Mouse (Mus musculus) midbrain, embryonic 16.5 days (tissue): ENCODE measurements around the gene Cfap52. TPM values are rescaled to one million over a fixed set of nuclear protein-coding genes. Genes with fewer than 3 reads are reported as not detected.
A peak's percentile ranks its signal among the peaks of the same experiment; 100 is the strongest.

ENCODE experiments used
- ATAC-seq: fragments of 200-750 bp; cut with Nextera tagmentation; 2 replicates; pipeline ENCODE4 v1.8.0; 2017; ENCODE audit warnings: moderate TSS enrichment
- H3K27ac ChIP-seq: fragments of 300-500 bp; sonication (generic); 2 replicates; pipeline ENCODE4 v1.5.1; 2014; ENCODE audit warnings: mild to moderate bottlenecking, low read length, mixed read lengths
- H3K27me3 ChIP-seq: fragments of 300-500 bp; sonication (generic); 2 replicates; pipeline ENCODE4 v1.6.1; 2014; ENCODE audit warnings: low read depth, low read length, mixed read lengths; ENCODE audit not compliant: control insufficient read depth, insufficient read depth
- H3K36me3 ChIP-seq: fragments of 300-500 bp; sonication (generic); 2 replicates; pipeline ENCODE4 v1.6.1; 2014; ENCODE audit warnings: mild to moderate bottlenecking, low read length, moderate library complexity, mixed read lengths; ENCODE audit not compliant: control insufficient read depth, insufficient read depth
- H3K4me1 ChIP-seq: fragments of 300-500 bp; sonication (generic); 2 replicates; pipeline ENCODE4 v1.6.1; 2014; ENCODE audit warnings: mild to moderate bottlenecking, low read length, mixed read lengths; ENCODE audit not compliant: control insufficient read depth, insufficient read depth
- H3K4me2 ChIP-seq: fragments of 300-500 bp; sonication (generic); 2 replicates; pipeline ENCODE4 v1.6.1; 2014; ENCODE audit warnings: mild to moderate bottlenecking, low read length, mixed read lengths
- H3K4me3 ChIP-seq: fragments of 300-500 bp; sonication (generic); 2 replicates; pipeline ENCODE4 v1.5.1; 2014; ENCODE audit warnings: low read depth, mild to moderate bottlenecking, low read length, moderate library complexity, mixed read lengths
- H3K9ac ChIP-seq: fragments of 300-500 bp; sonication (generic); 2 replicates; pipeline ENCODE4 v1.6.1; 2014; ENCODE audit warnings: low read depth, low read length, mixed read lengths
- H3K9me3 ChIP-seq: fragments of 300-500 bp; sonication (generic); replicated peaks from 2 replicates; pipeline ENCODE4 v1.6.1; 2014; ENCODE audit warnings: mild to moderate bottlenecking, low read length, mixed read lengths; ENCODE audit not compliant: control insufficient read depth, poor library complexity, severe bottlenecking
- WGBS: fragments of 180-500 bp; shearing (Covaris S2); extraction: QIAGEN DNeasy Blood & Tissue Kit; methylation state at CpG from one replicate; pipeline ENCODE4 v1.1.7; 2014; 5-methylcytosine and 5-hydroxymethylcytosine counted together
- polyA plus RNA-seq: library from polyadenylated mRNA; unstranded; fragments of >200 nt; fragmentation: Nextera tagmentation; extraction: Ambion mirVana; gene quantifications from 2 replicates; pipeline ENCODE4 v1.2.1, GENCODE M21; 2015

Cfap52 gene
- polyA plus RNA-seq, 1 experiment from 2014 or later: 4.6 TPM

DNA sequence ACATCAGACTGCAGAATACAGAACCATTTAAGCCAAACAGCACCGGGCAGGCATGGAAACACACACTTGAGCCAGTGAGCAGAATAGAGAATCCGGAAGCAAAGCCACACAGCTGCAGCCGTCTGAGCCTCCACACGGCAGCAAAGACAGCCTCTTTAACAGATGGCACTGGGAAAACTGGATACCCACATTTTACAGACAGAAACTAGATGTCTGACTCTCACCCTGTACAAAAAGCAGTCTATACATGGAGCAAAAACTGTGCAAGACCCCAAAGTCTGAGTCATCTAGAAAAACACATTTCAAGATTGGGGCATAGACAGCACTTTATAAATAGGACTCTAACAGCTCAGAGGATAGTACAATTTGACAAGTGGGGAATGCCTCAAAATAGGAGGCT, 25.8 kb upstream of the Cfap52 start:
- Histone ChIP-seq H3K9me3 (no peaks in the 10 kb centered on the region), H3K27me3 (no peaks in the 10 kb centered on the region), H3K9ac (no peak overlapping the region), H3K4me3 (no peak overlapping the region), H3K36me3 (no peaks in the 10 kb centered on the region), H3K27ac (no peak overlapping the region), H3K4me1 (0 out of 2 replicates have a peak, but pooled peaks cover 4% of the 10 kb centered on the region), H3K4me2 (no peak overlapping the region)
- no peak for ATAC-seq
- 77% methylated on average over 4 of the region's 4 CpGs for WGBS

- Histone ChIP-seq H3K36me3 (peaks cover 3% of the 10 kb centered on the region; the same call in 1 of the 2 replicates), H3K9me3 (no peaks in the 10 kb centered on the region), H3K4me3 (no peak overlapping the region), H3K27me3 (no peaks in the 10 kb centered on the region), H3K9ac (no peak overlapping the region), H3K4me2 (no peak overlapping the region), H3K27ac (no peak overlapping the region), H3K4me1 (0 out of 2 replicates have a peak, but pooled peaks cover 4% of the 10 kb centered on the region)
- 96% methylated on average over 6 of the region's 6 CpGs for WGBS
- no peak for ATAC-seq
These were observed 18.1 kb upstream of the Cfap52 start for GRCm38 (mm10) chr11:67983564-67983963.

DNA sequence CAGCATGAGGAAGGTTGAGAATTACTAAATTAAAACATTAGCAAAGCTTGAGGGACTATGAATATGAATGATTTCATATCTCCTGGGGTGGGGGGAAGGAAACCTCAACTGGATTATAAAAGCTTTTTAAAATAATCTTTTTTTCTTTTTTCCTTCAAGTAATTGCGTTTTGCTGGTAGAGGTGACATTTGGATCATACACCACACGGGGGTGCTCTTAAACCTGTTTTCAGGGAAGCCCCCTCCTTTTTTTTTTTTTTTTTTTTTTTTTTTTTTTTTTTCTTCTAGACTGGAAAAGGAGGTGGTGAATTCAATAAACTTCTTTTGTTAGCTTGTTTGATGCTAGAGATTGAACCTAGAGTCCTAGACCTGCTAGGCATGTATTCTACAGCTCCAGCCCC, 9.8 kb upstream of the Cfap52 start:
- no peak for ATAC-seq
- Histone ChIP-seq H3K4me2 (no peak overlapping the region), H3K9me3 (no peaks in the 10 kb centered on the region), H3K4me3 (no peak overlapping the region), H3K9ac (no peak overlapping the region), H3K27me3 (no peaks in the 10 kb centered on the region), H3K27ac (no peak overlapping the region), H3K4me1 (no peaks in the 10 kb centered on the region), H3K36me3 (peaks cover 9% of the 10 kb centered on the region; the same call in 1 of the 2 replicates)
- 11% methylated on average over 2 of the region's 2 CpGs for WGBS

GRCm38 (mm10) chr11:67973225-67973624, 7.8 kb upstream of the Cfap52 start:
- Histone ChIP-seq H3K9me3 (no peaks in the 10 kb centered on the region), H3K27me3 (no peaks in the 10 kb centered on the region), H3K36me3 (peaks cover 9% of the 10 kb centered on the region; the same call in 1 of the 2 replicates), H3K4me2 (no peak overlapping the region), H3K4me3 (no peak overlapping the region), H3K4me1 (no peaks in the 10 kb centered on the region; the same call in 1 of the 2 replicates), H3K27ac (no peak overlapping the region), H3K9ac (no peak overlapping the region)
- WGBS: 90% methylated on average over 5 of the region's 5 CpGs
- no peak for ATAC-seq

DNA sequence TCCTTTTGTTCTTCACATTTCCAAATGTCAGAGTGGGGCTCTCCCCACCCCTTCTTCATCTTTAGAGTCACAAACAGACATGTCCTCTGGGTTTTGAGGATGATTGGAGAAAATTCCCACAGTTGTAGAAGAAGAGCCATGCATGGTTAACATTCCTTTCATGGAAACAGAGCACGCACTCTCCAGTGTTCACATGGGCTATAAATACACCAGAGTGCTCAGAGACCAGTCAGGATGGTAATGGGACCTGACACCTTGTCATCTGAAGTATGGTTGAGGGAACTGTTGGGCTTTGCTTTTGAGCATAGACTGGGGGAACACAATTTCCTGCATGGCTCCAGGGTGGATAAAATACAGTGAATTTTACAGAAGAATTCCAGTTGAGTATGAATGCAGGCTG, 7.2 kb upstream of the Cfap52 start:
- Histone ChIP-seq H3K9ac (no peak overlapping the region), H3K27me3 (no peaks in the 10 kb centered on the region), H3K4me2 (no peak overlapping the region), H3K27ac (no peak overlapping the region), H3K9me3 (no peaks in the 10 kb centered on the region), H3K36me3 (peaks cover 9% of the 10 kb centered on the region; the same call in 1 of the 2 replicates), H3K4me1 (peaks cover 5% of the 10 kb centered on the region; the same call in 1 of the 2 replicates), H3K4me3 (no peak overlapping the region)
- ATAC-seq: no peak
- WGBS: 82% methylated on average over 1 of the region's 1 CpGs

DNA sequence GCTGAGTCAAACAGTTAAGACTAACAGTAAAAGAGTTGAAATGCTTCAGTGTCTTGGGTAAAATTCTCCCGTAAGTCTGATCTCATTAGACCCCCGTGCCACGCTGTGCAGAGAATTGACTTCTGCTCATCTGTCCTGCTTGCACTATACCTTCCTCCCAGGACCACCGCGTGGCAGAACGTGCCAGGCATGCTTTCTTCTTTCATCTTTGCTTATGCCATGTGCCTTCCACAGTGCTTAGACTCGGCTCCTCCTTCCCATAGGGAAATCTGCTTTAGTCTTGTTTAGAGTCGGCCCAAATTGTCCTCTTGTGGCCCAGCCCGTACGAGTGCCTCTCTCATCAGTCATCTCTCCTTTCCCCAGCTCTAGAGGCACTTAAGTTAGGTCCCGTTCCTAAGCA, 2.4 kb upstream of the Cfap52 start:
- no peak for ATAC-seq
- H3K27ac ChIP-seq: no peak overlapping the region
- peaks cover 17% of the 10 kb centered on the region for H3K4me1 ChIP-seq
- H3K36me3 ChIP-seq: 0 out of 2 replicates have a peak, but pooled peaks cover 2% of the 10 kb centered on the region
- WGBS: 47% methylated on average over 11 of the region's 11 CpGs
- H3K27me3 ChIP-seq: no peaks in the 10 kb centered on the region
- H3K9ac ChIP-seq: no peak overlapping the region
- 0 out of 2 replicates have a peak overlapping the region, but pooled peaks have one; percentile 12 for H3K4me2 ChIP-seq
- H3K4me3 ChIP-seq: no peak overlapping the region
- H3K9me3 ChIP-seq: no peaks in the 10 kb centered on the region

- peak within 1 kb of the TSS; percentile 87 for H3K4me3 ChIP-seq
- H3K4me2 ChIP-seq: peak within 1 kb of the TSS; percentile 70
- H3K36me3 ChIP-seq: no peaks in the 10 kb centered on the region
- no peak within 1 kb of the TSS for H3K27ac ChIP-seq
- peak; percentile 89 for ATAC-seq
- no peaks in the 10 kb centered on the region for H3K9me3 ChIP-seq
- H3K4me1 ChIP-seq: peaks cover 17% of the 10 kb centered on the region
- WGBS: 0% methylated on average over 28 of the region's 28 CpGs
- peak within 1 kb of the TSS; percentile 90 for H3K9ac ChIP-seq
- H3K27me3 ChIP-seq: no peaks in the 10 kb centered on the region
These were observed 741 bp upstream of the Cfap52 start, which contains the start of gene Stx8 for GRCm38 (mm10) chr11:67965905-67966878. Gene Stx8 (plus strand): TSS chr11:67966193.

DNA sequence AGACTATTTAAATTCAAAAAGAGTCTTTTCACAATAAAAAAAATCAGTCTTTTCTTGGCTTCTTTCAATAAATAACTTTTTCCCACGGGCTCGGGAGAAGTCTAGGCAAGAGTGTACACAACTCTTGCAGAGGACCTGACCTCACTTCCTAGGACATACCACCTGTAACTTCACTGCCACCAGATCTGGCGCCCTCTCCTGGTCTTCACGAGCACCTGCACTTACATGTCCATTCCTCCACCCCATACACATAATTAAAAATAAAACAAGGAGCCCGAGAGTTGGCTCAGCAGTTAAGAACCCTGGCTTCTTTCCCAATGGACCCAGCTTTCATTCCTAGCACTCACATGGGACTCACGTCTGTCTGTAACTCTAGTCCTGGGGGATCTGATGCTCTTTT, 1.3 kb downstream of the Cfap52 start:
- no peak overlapping the region for H3K27ac ChIP-seq
- WGBS: 79% methylated on average over 6 of the region's 6 CpGs
- H3K9me3 ChIP-seq: no peaks in the 10 kb centered on the region
- H3K4me3 ChIP-seq: no peak overlapping the region
- H3K4me2 ChIP-seq: no peak overlapping the region
- no peaks in the 10 kb centered on the region for H3K27me3 ChIP-seq
- peaks cover 17% of the 10 kb centered on the region for H3K4me1 ChIP-seq
- H3K9ac ChIP-seq: no peak overlapping the region
- no peak for ATAC-seq
- no peaks in the 10 kb centered on the region for H3K36me3 ChIP-seq

DNA sequence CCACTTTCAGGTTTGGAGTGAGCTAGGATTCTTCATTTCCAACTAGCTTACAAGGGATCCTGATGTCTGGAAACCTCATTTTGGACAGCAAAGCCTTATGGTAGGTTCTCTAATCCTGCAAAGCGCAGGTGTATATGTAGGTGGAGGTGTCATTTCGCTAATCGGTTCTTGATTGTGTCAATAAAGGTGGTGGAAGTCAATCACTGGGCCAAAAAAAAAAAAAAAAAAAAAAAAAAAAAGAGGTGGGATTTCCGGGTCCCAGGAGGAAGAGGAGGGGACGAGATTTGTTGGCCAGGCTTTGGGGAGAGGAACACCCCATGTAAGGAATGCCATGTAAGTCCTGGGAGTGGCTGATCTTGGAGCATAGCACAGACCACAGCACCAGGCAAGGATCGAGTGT, 11.0 kb downstream of the Cfap52 start:
- Histone ChIP-seq H3K9ac (no peak overlapping the region), H3K36me3 (no peaks in the 10 kb centered on the region), H3K4me3 (no peak overlapping the region), H3K4me1 (no peaks in the 10 kb centered on the region), H3K4me2 (no peak overlapping the region), H3K9me3 (no peaks in the 10 kb centered on the region), H3K27me3 (no peaks in the 10 kb centered on the region), H3K27ac (no peak overlapping the region)
- WGBS: 90% methylated on average over 6 of the region's 6 CpGs
- no peak for ATAC-seq
